Mouse (Mus musculus) MEL (cell line): ENCODE results near the gene Sergef. TPM values are rescaled to one million over a fixed set of nuclear protein-coding genes. Genes with fewer than 3 reads are reported as not detected.

Experiments
- DNase-seq: peaks from one replicate; pipeline ENCODE4 v3.0.0; 2011; ENCODE audit warnings: low read depth, low spot score
- H3K27ac ChIP-seq: 2 replicates; pipeline ENCODE4 v1.5.1; 2012; ENCODE audit warnings: low read depth, mild to moderate bottlenecking, control low read depth, low read length, moderate library complexity; ENCODE audit not compliant: control insufficient read depth
- H3K27me3 ChIP-seq, 2 experiments: fragments of 150-350 bp in 1 of 2; sonication (generic) in 1 of 2; 2 replicates each; pipeline ENCODE4 v1.6.1; 2012; ENCODE audit warnings: low read length in 2 of 2, mild to moderate bottlenecking in 2 of 2, improper control_type of control experiment in 1 of 2, moderate library complexity in 1 of 2; ENCODE audit not compliant: insufficient read depth in 2 of 2, control insufficient read depth in 1 of 2
- H3K36me3 ChIP-seq, 2 experiments: 2 replicates each; pipeline ENCODE4 v1.6.1; 2012 to 2014; ENCODE audit warnings: low read length in 2 of 2, improper control_type of control experiment in 1 of 2, inconsistent platforms in 1 of 2, mild to moderate bottlenecking in 1 of 2; ENCODE audit not compliant: insufficient read depth in 2 of 2, control insufficient read depth in 1 of 2
- H3K4me1 ChIP-seq, 2 experiments: fragments of 150-350 bp in 1 of 2; sonication (generic) in 1 of 2; 2 replicates each; pipeline ENCODE4 v1.6.1; 2012; ENCODE audit warnings: low read length in 2 of 2, improper control_type of control experiment in 1 of 2, mild to moderate bottlenecking in 1 of 2; ENCODE audit not compliant: insufficient read depth in 2 of 2, control insufficient read depth in 1 of 2
- H3K4me3 ChIP-seq, 2 experiments: fragments of 150-350 bp in 1 of 2; sonication (generic) in 1 of 2; 2 replicates each; pipeline ENCODE4 v1.5.1; 2012; ENCODE audit warnings: low read depth in 2 of 2, low read length in 2 of 2, mild to moderate bottlenecking in 2 of 2, moderate library complexity in 2 of 2, control low read depth in 1 of 2, improper control_type of control experiment in 1 of 2; ENCODE audit not compliant: control insufficient read depth in 1 of 2, insufficient read depth in 1 of 2
- H3K79me2 ChIP-seq: 2 replicates; pipeline ENCODE4 v1.6.1; 2012; ENCODE audit warnings: mild to moderate bottlenecking, low read length, moderate library complexity; ENCODE audit not compliant: control insufficient read depth, poor library complexity, insufficient read depth
- H3K9ac ChIP-seq: 2 replicates; pipeline ENCODE4 v1.6.1; 2012; ENCODE audit warnings: low read depth, mild to moderate bottlenecking, control low read depth, low read length, moderate library complexity; ENCODE audit not compliant: control insufficient read depth, poor library complexity, severe bottlenecking
- H3K9me3 ChIP-seq: fragments of 150-350 bp; sonication (generic); replicated peaks from 2 replicates; pipeline ENCODE4 v1.6.1; 2012; ENCODE audit warnings: mild to moderate bottlenecking, low read length, improper control_type of control experiment, moderate library complexity; ENCODE audit not compliant: insufficient read depth
- BHLHE40 ChIP-seq: IDR thresholded peaks from 2 replicates; pipeline ENCODE4 v1.6.1; 2012; ENCODE audit warnings: low read depth, mild to moderate bottlenecking, inconsistent platforms, low read length, improper control_type of control experiment, borderline replicate concordance
- E2F4 ChIP-seq: IDR thresholded peaks from 2 replicates; pipeline ENCODE4 v1.6.1; 2011; ENCODE audit warnings: low read depth, low read length, improper control_type of control experiment, borderline replicate concordance
- EP300 ChIP-seq, 2 experiments: IDR thresholded peaks; 2 replicates each; pipeline ENCODE4 v1.6.1; 2011; ENCODE audit warnings: improper control_type of control experiment in 2 of 2, low read length in 2 of 2, low read depth in 1 of 2, mild to moderate bottlenecking in 1 of 2
- ETS1 ChIP-seq: IDR thresholded peaks from 2 replicates; pipeline ENCODE4 v1.6.1; 2012; ENCODE audit warnings: low read depth, mild to moderate bottlenecking, inconsistent platforms, low read length, improper control_type of control experiment, moderate library complexity
- GATA1 ChIP-seq: IDR thresholded peaks from 2 replicates; pipeline ENCODE4 v1.6.1; 2011; ENCODE audit warnings: low read depth, low read length, improper control_type of control experiment
- HCFC1 ChIP-seq: IDR thresholded peaks from 2 replicates; pipeline ENCODE4 v1.6.1; 2012; ENCODE audit warnings: low read depth, mild to moderate bottlenecking, inconsistent platforms, low read length, improper control_type of control experiment, moderate library complexity
- KAT2A ChIP-seq: conservative IDR thresholded peaks from 2 replicates; pipeline ENCODE4 v1.6.1; 2012; ENCODE audit warnings: low read depth, low read length, improper control_type of control experiment, inconsistent platforms
- MAFK ChIP-seq: IDR thresholded peaks from 2 replicates; pipeline ENCODE4 v1.6.1; 2011; ENCODE audit warnings: low read depth, mild to moderate bottlenecking, low read length, improper control_type of control experiment, borderline replicate concordance
- MAX ChIP-seq: IDR thresholded peaks from 2 replicates; pipeline ENCODE4 v1.6.1; 2011; ENCODE audit warnings: low read length, improper control_type of control experiment
- MXI1 ChIP-seq: IDR thresholded peaks from 2 replicates; pipeline ENCODE4 v1.6.1; 2011; ENCODE audit warnings: mild to moderate bottlenecking, low read depth, low read length, improper control_type of control experiment
- MYB ChIP-seq: IDR thresholded peaks from 2 replicates; pipeline ENCODE4 v1.6.1; 2011; ENCODE audit warnings: mild to moderate bottlenecking, low read depth, low read length, improper control_type of control experiment
- POLR2A ChIP-seq, 2 experiments: IDR thresholded peaks; 2 replicates each; pipeline ENCODE4 v1.6.1; 2011 to 2012; ENCODE audit warnings: low read length in 2 of 2, mild to moderate bottlenecking in 2 of 2, control low read depth in 1 of 2, improper control_type of control experiment in 1 of 2, low read depth in 1 of 2, moderate library complexity in 1 of 2; ENCODE audit not compliant: control insufficient read depth in 1 of 2, insufficient read depth in 1 of 2, poor library complexity in 1 of 2
- RAD21 ChIP-seq: IDR thresholded peaks from 2 replicates; pipeline ENCODE4 v1.6.1; 2011; ENCODE audit warnings: mild to moderate bottlenecking, low read depth, low read length, improper control_type of control experiment
- TAL1 ChIP-seq: IDR thresholded peaks from 2 replicates; pipeline ENCODE4 v1.6.1; 2012; ENCODE audit warnings: mild to moderate bottlenecking, inconsistent platforms, low read length, moderate library complexity, mixed read lengths
- TCF12 ChIP-seq: IDR thresholded peaks from 2 replicates; pipeline ENCODE4 v1.6.1; 2014; ENCODE audit warnings: low read depth, mild to moderate bottlenecking, inconsistent platforms, low read length, improper control_type of control experiment, moderate library complexity
- ZC3H11A ChIP-seq: IDR thresholded peaks from 2 replicates; pipeline ENCODE4 v1.6.1; 2012; ENCODE audit warnings: low read depth, mild to moderate bottlenecking, inconsistent platforms, low read length, improper control_type of control experiment
- ZKSCAN1 ChIP-seq: IDR thresholded peaks from 2 replicates; pipeline ENCODE4 v1.6.1; 2012; ENCODE audit warnings: low read depth, mild to moderate bottlenecking, inconsistent platforms, low read length, improper control_type of control experiment, moderate library complexity
- polyA plus RNA-seq, 2 experiments: library from polyadenylated mRNA; stranded (reverse) in 1 of 2; unstranded in 1 of 2; fragments of >175 nt in 1 of 2; fragments of >200 nt in 1 of 2; gene quantifications; 2 replicates each; pipeline versions ENCODE4 v1.2.1 to v1.2.4; 2012; ENCODE audit warnings: low replicate concordance in 2 of 2, low read depth in 1 of 2; ENCODE audit not compliant: insufficient read length in 2 of 2, insufficient read depth in 1 of 2, missing spikeins in 1 of 2
- total RNA-seq: library from RNA; depleted of rRNA; stranded (reverse); fragments of 300-350 nt; gene quantifications from 2 replicates; pipeline ENCODE4 v1.2.3, GENCODE M21; 2012

Sergef gene
- total and polyA plus RNA-seq, 3 experiments = 7.6 to 11.7 TPM; not detected in 1

DNA sequence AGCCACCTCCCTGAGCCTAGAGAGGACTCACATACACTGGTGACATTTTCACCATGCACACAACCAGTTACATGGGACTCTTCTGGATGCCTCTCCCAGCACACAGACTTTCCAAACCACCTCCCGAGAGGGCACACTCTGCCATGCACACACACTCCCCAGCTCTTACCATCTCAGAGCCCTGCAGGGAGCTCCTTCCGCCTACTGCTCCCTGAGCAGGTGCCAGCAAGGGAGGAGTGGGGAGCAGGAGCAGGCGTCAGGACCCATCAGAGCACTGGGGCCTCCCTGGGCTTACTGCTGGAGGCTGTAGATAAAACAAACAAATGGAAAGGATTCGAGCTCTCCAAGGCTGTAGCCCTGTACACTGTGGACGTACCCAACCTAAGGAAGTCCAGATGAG is 218.1 kb downstream of the Sergef start:
- Histone ChIP-seq H3K4me3 (no peak overlapping the region), H3K27me3 (no peaks in the 10 kb centered on the region), H3K4me1 (no peaks in the 10 kb centered on the region), H3K9ac (no peak overlapping the region), H3K79me2 (no peaks in the 10 kb centered on the region), H3K27ac (no peak overlapping the region), H3K36me3 (no peaks in the 10 kb centered on the region), H3K9me3 (no peaks in the 10 kb centered on the region)
- DNase-seq = no peak
- no peak for TF ChIP-seq EP300 (IDR thresholded peaks at IDR 0.05; ENCODE audit: low read depth in 1 of 2, low read length in 2 of 2)

DNA sequence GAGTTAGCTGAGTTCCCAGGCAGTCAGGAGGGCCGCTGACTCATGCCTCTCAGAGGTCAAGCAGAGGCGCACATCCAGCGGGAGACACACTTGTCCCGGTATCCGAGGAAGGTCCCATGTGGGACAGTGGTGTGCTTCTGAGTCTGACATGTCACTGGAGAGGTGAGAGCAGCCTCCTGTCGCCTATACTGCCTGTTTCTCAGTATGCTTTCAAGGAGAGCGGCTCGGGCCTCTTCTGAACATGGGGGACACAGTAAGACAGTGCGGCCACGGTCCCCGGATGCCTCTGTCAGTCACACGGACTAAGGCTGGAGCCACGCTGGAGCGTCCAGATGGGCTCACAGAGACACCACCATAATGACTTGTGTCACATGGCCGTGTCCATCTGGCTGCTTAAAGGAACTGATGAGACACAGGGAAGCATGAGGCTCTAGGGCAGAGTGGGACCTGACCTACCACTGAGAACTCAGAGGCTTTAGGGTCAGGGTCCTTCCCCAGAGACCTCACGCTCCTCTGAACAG is 221.4 kb downstream of the Sergef start:
- H3K27me3 ChIP-seq = no peaks in the 10 kb centered on the region

DNA sequence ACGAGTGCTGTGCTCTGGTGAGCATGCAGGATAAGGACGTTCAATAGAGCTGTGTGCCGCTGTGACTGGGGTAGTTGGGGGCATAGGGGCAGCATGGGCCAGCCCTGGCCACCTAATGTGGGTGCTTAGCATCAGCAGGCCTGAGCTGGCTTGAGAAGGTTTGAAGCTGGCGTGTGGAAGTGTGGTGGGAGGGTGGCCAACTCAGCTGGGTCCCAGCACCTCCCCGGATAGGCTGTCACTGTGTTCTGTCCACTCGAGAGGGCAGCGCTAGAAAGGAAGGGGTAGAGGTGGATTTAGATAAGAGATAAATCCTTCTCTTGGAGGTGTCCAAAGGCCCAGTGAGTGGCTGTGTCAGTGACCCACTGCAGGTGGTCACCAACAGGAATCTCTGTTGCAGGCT is 222.1 kb downstream of the Sergef start:
- H3K9me3 ChIP-seq = no peaks in the 10 kb centered on the region
- no peaks in the 10 kb centered on the region for H3K27me3 ChIP-seq
- DNase-seq = no peak
- H3K36me3 ChIP-seq = no peaks in the 10 kb centered on the region
- no peaks in the 10 kb centered on the region for H3K79me2 ChIP-seq
- H3K4me3 ChIP-seq = no peak overlapping the region
- H3K27ac ChIP-seq = no peak overlapping the region
- no peaks in the 10 kb centered on the region for H3K4me1 ChIP-seq
- TF ChIP-seq TCF12 (no peak), POLR2A (IDR thresholded peaks at IDR 0.05; ENCODE audit: control insufficient read depth in 1 of 2, insufficient read depth in 1 of 2, low read depth in 1 of 2, low read length in 2 of 2, poor library complexity in 1 of 2) (no peak), ZC3H11A (no peak)
- no peak overlapping the region for H3K9ac ChIP-seq

More for the DNA sequence above, 221.4 kb downstream of the Sergef start:
- TF ChIP-seq E2F4 (no peak), KAT2A (no peak), HCFC1 (no peak), BHLHE40 (no peak), TAL1 (no peak), MXI1 (no peak), MAFK (no peak), RAD21 (no peak), MAX (no peak), ETS1 (no peak), MYB (no peak), GATA1 (no peak), ZKSCAN1 (no peak)
- TF ChIP-seq, all 39 proteins: peak for 0
- H3K79me2 ChIP-seq = no peaks in the 10 kb centered on the region
- no peak overlapping the region for H3K9ac ChIP-seq
- H3K27ac ChIP-seq = no peak overlapping the region
- H3K36me3 ChIP-seq = no peaks in the 10 kb centered on the region
- H3K4me1 ChIP-seq = no peaks in the 10 kb centered on the region
- no peak for DNase-seq
- H3K9me3 ChIP-seq = no peaks in the 10 kb centered on the region
- H3K4me3 ChIP-seq = no peak overlapping the region
